Mouse (Mus musculus) heart, adult 8-10 months (tissue): Measurements from ENCODE around the gene Olfr965. TPM values are rescaled to one million over a fixed set of nuclear protein-coding genes. Genes with fewer than 3 reads are reported as not detected.
"Not testable (repeated sequence)": the region's sequence is repeated elsewhere in the genome, so short reads cannot be mapped to it uniquely, and the experiment has no call there.

Experiments
- DNase-seq: peaks from one replicate; pipeline ENCODE4 v3.0.0; 2022; ENCODE audit warnings: low spot score
- total RNA-seq, 4 experiments: library from RNA; stranded (reverse); gene quantifications; 2 replicates each; pipeline ENCODE4 v1.2.4; 2022

Olfr965 gene
- total RNA-seq = not detected

DNA sequence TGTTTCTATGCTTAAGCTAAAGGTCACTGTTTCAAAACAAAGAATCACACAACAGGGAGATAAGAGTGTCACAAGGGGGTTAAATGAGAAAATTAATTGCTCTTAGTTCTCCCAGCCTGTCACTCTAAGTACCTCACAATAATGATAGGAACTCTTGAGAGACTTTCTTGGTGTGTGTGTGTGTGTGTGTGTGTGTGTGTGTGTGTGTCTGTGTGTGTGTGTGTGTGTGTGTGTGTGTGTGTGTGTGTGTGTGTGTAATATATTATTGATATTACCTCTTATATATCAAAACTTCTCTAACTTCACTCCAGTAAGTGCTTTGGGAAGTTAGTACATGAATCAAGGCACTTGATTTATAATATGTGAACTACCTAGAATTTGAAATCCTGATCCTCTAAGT lies at the start of gene Olfr965:
Gene Olfr965 (plus strand): TSS at position 301 of the 400 bp plus-strand sequence.
- no peak for DNase-seq

GRCm38 (mm10) chr9:39666905-39667304 lies 44.2 kb upstream of the Olfr965 start, which contains the start of gene Olfr963:
Olfr963 (plus strand) TSS chr9:39667205.
- DNase-seq = no peak

DNA sequence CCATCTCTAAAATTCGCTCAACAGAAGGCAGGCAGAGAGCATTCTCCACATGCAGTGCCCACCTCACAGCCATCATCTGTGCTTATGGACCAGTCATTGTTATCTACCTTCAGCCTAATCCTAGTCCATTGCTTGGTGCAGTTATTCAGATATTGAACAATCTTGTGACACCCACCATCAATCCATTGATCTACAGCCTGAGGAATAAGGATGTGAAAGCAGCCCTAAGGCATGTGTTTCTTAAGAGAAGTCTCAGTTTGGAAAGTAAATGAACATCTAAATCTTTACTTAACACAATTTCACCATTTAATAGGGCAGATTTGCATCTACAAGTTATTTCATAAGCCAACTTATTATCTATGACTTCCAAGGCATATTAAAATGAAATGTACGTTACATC lies 41.4 kb upstream of the Olfr965 start:
- no peak for DNase-seq

DNA sequence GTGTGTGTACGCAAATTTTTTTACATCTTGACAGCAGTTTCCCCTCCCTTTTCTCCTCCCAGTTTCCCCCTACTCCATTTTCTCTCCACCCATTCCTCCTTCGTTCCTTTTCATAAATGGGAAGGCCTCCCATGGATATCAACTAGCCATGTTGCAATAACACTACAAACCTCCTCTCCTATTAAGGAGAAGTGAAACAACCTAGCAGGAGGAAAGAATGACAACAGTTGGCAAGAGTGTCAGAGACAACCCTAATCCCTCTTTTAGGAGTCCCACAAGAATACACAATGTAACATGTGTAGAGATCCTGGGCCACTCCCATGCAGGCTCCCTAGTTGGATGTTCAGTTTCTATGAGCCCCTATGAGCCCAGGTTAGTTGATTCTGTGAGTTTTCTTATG lies 36.3 kb upstream of the Olfr965 start:
- DNase-seq = no peak

DNA sequence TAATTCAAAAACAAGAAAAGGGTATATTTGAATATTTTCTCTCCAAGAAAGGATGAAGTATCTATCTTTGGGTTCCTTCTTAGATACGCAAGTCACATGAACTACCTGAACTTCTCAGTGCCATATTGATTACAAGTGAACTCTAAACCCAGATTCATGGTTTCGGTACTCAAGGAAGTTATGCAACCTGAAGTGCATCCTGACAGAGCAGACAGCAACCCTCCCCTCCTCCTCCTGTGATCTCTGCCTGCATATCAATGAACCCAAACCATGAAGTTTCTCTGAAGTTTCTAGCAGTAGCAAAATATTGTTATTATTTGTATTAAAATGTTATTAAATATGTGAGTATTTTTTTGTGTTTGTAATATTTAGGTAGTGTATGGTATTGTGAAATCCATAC lies 32.6 kb upstream of the Olfr965 start:
- no peak for DNase-seq

GRCm38 (mm10) chr9:39679280-39679679 lies 31.9 kb upstream of the Olfr965 start:
- DNase-seq = no peak

DNA sequence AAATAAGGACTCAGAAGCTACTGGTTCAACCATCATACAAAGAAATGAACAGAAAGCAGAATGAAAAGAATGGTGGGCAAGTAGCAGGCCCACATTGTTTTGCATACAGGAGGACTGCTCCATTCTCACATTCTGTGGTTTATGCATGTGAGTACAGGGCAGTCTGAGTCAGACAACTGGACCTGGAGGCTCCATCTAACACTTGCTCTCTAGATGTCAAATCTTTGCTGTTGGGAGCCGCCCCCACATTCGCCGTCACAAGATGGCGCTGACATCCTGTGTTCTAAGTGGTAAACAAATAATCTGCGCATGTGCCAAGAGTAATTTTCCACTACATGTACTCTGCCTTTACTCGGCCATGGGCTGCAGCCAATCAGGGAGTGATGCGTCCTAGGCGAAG lies 10.0 kb upstream of the Olfr965 start:
- DNase-seq = not testable (repeated sequence)

GRCm38 (mm10) chr9:39707017-39707416 lies 4.1 kb upstream of the Olfr965 start, which contains the start of gene Olfr149:
Olfr149 (minus strand) TSS chr9:39707117.
- no peak for DNase-seq

- DNase-seq = peak; percentile 19
Observed at GRCm38 (mm10) chr9:39708958-39709357, 2.2 kb upstream of the Olfr965 start.

GRCm38 (mm10) chr9:39730678-39731077 lies 19.5 kb downstream of the Olfr965 start, which contains the start of gene Olfr150:
Olfr150 (plus strand) TSS chr9:39730978.
- no peak for DNase-seq

GRCm38 (mm10) chr9:39740741-39741140 lies 29.6 kb downstream of the Olfr965 start:
- DNase-seq = no peak

GRCm38 (mm10) chr9:39745949-39746348 lies 34.8 kb downstream of the Olfr965 start, which contains the start of gene Olfr967:
Olfr967 (plus strand) TSS chr9:39746249.
- no peak for DNase-seq

GRCm38 (mm10) chr9:39746428-39746827 lies 35.3 kb downstream of the Olfr965 start:
- no peak for DNase-seq

Other genes starting within 250 kb of the Olfr965 start
- not detected for gene Olfr955, start 239.4 kb upstream of the Olfr965 start, total RNA-seq
- gene Olfr44, start 217.4 kb upstream of the Olfr965 start, total RNA-seq = not detected
- not detected for gene Olfr957, start 195.5 kb upstream of the Olfr965 start, total RNA-seq
- not detected for gene Olfr958, start 157.3 kb upstream of the Olfr965 start, total RNA-seq
- gene Olfr959, start 135.8 kb upstream of the Olfr965 start, total RNA-seq = not detected
- gene AW551984, start 107.0 kb upstream of the Olfr965 start, total RNA-seq = under 1 TPM in 2 of 4 experiments, not detected in 2; 0.37 to 0.82 TPM
- gene Olfr148, start 100.7 kb upstream of the Olfr965 start, total RNA-seq = not detected
- not detected for gene Olfr960, start 90.0 kb upstream of the Olfr965 start, total RNA-seq
- not detected for gene Olfr961, start 66.3 kb upstream of the Olfr965 start, total RNA-seq
- not detected for gene Olfr963, start 44.1 kb upstream of the Olfr965 start, total RNA-seq
- not detected for gene Olfr149, start 4.2 kb upstream of the Olfr965 start, total RNA-seq
- gene Olfr150, start 19.6 kb downstream of the Olfr965 start, total RNA-seq = not detected
- gene Olfr967, start 34.9 kb downstream of the Olfr965 start, total RNA-seq = not detected
- gene Olfr968, start 71.9 kb downstream of the Olfr965 start, total RNA-seq = not detected
- not detected for gene Olfr969, start 79.6 kb downstream of the Olfr965 start, total RNA-seq
- gene Olfr970, start 97.5 kb downstream of the Olfr965 start, total RNA-seq = not detected
- not detected for gene Olfr971, start 125.5 kb downstream of the Olfr965 start, total RNA-seq
- gene Olfr972, start 155.1 kb downstream of the Olfr965 start, total RNA-seq = not detected
- not detected for gene Olfr229, start 196.0 kb downstream of the Olfr965 start, total RNA-seq
- not detected for gene Olfr974, start 226.1 kb downstream of the Olfr965 start, total RNA-seq
- not detected for gene Olfr975, start 240.7 kb downstream of the Olfr965 start, total RNA-seq
- gene Olfr976, start 249.8 kb downstream of the Olfr965 start, total RNA-seq = not detected